Mouse (Mus musculus): ENCODE results near the gene Tmem233. TPM values are rescaled to one million over a fixed set of nuclear protein-coding genes. Genes with fewer than 3 reads are reported as not detected.

The Tmem233 gene
- polyA plus RNA-seq, 1 experiment from 2014 or later = not detected

DNA sequence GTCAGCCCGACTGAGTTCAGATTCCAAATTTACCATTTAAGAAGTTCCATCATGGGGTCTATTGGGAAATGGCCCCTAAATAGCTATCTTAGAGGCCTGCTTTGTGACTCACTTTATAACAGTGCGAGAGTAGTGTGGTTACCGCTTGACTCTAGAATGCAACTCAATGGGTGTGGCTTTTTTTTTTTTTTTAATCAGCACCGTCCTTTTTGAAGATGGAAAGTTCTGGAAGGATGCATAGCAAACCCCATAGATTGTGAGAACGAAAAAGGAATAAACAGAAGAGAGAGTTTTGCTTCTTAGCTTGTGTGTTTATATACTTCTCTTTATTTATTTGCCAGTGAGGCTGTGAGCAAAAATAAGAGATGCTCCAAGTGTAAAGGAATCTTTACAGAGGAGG, 56.9 kb downstream of the Tmem233 start:
- Histone ChIP-seq H3K9ac (no peak overlapping the region), H3K36me3 (peaks cover 14% of the 10 kb centered on the region), H3K4me2 (replicated peaks) (no peak overlapping the region), H3K27me3 (peaks cover 11% of the 10 kb centered on the region), H3K4me3 (no peak overlapping the region), H3K9me3 (no peaks in the 10 kb centered on the region), H3K27ac (no peak overlapping the region), H3K4me1 (peaks cover 19% of the 10 kb centered on the region)
- WGBS = 91% methylated on average over 5 of the region's 5 CpGs
- ATAC-seq (ENCODE audit: low FRiP score, low read depth) = no peak

- Histone ChIP-seq H3K4me1 (peaks cover 19% of the 10 kb centered on the region), H3K27me3 (no peaks in the 10 kb centered on the region), H3K9me3 (no peaks in the 10 kb centered on the region), H3K36me3 (peaks cover 32% of the 10 kb centered on the region), H3K4me2 (replicated peaks) (peak within 1 kb of the TSS; percentile 84), H3K9ac (peak within 1 kb of the TSS; percentile 89), H3K27ac (peak within 1 kb of the TSS; percentile 87), H3K4me3 (peak within 1 kb of the TSS; percentile 84)
- under 1% methylated on average over 46 of the region's 46 CpGs for WGBS
- ATAC-seq (ENCODE audit: low FRiP score, low read depth) = peak; percentile 98
These were observed 58.7 kb downstream of the Tmem233 start, which contains the start of gene Prkab1 for GRCm38 (mm10) chr5:116024327-116024739. TSS of gene Prkab1 (minus strand) at chr5:116024508.

DNA sequence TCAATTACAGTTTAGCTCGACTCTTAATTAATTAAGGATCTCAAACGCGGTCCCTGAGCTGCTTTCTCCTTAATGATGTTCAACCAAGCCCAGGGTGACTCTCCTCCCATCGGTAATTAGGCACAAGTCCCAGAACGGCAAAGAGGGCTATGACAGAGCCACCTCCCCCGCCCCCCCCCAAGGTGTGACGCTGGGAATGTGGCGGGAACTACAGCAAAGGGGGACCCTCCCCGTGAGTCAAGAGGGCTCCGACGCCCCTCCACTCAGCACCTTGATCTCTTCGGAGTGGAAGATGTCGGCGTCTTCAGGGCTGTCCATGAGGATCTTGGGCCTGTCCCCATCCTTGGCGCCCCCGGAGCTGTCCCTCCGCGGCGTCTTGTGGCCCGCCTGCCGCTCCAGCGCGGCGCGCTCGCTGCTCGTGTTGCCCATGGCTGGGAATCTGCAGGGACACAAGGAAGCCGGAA, 59.2 kb downstream of the Tmem233 start:
- WGBS = under 1% methylated on average over 28 of the region's 28 CpGs
- H3K4me3 ChIP-seq = peak overlapping the region; percentile 84
- peaks cover 19% of the 10 kb centered on the region for H3K4me1 ChIP-seq
- H3K27ac ChIP-seq = peak overlapping the region; percentile 87
- peak overlapping the region; percentile 89 for H3K9ac ChIP-seq
- peak overlapping the region; percentile 84 for H3K4me2 ChIP-seq (replicated peaks)
- H3K36me3 ChIP-seq = peaks cover 37% of the 10 kb centered on the region
- H3K9me3 ChIP-seq = no peaks in the 10 kb centered on the region
- no peaks in the 10 kb centered on the region for H3K27me3 ChIP-seq
- ATAC-seq (ENCODE audit: low FRiP score, low read depth) = peak; percentile 64

DNA sequence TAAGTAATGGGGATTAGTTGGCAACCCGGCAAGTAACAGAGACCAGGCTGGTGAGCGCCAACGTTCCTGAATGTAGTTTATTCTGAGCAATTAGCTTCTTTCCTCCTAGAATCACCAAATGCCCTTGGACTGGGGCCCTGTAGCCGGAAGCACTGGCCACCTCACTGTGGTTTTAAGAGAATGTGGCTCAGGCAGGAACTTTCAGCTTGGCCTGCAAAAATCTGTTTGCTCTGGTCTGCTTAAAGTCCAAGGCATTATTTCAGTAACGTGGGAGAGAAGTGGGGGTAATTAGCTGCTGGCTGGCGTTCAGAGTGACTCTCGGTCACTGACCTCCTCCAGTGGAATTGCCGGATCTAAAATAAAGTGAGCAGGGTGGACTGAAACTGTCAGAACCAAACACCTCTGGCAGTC, 59.8 kb downstream of the Tmem233 start:
- Histone ChIP-seq H3K27ac (peak overlapping the region; percentile 87; the same call in 1 of the 2 replicates), H3K9ac (peak overlapping the region; percentile 89), H3K4me3 (peak overlapping the region; percentile 84), H3K27me3 (no peaks in the 10 kb centered on the region), H3K4me2 (replicated peaks) (peak overlapping the region; percentile 84), H3K4me1 (peaks cover 19% of the 10 kb centered on the region), H3K9me3 (no peaks in the 10 kb centered on the region), H3K36me3 (peaks cover 43% of the 10 kb centered on the region)
- WGBS = 11% methylated on average over 8 of the region's 8 CpGs
- ATAC-seq (ENCODE audit: low FRiP score, low read depth) = no peak

- H3K36me3 ChIP-seq = peaks cover 48% of the 10 kb centered on the region
- H3K9ac ChIP-seq = peak overlapping the region; percentile 89
- H3K4me2 ChIP-seq (replicated peaks) = peak overlapping the region; percentile 84
- ATAC-seq (ENCODE audit: low FRiP score, low read depth) = no peak
- no peaks in the 10 kb centered on the region for H3K27me3 ChIP-seq
- H3K27ac ChIP-seq = no peak overlapping the region
- peaks cover 19% of the 10 kb centered on the region for H3K4me1 ChIP-seq
- no peaks in the 10 kb centered on the region for H3K9me3 ChIP-seq
- WGBS = 84% methylated on average over 7 of the region's 7 CpGs
- peak overlapping the region; percentile 84 for H3K4me3 ChIP-seq
These were observed 60.3 kb downstream of the Tmem233 start for GRCm38 (mm10) chr5:116022658-116023200.

GRCm38 (mm10) chr5:116022131-116022530, 60.9 kb downstream of the Tmem233 start:
- 92% methylated on average over 12 of the region's 12 CpGs for WGBS
- Histone ChIP-seq H3K9ac (peak overlapping the region; percentile 13; the same call in 1 of the 2 replicates), H3K4me1 (peaks cover 19% of the 10 kb centered on the region), H3K27me3 (no peaks in the 10 kb centered on the region), H3K4me3 (peak overlapping the region; percentile 84), H3K27ac (no peak overlapping the region), H3K36me3 (peaks cover 54% of the 10 kb centered on the region), H3K9me3 (no peaks in the 10 kb centered on the region), H3K4me2 (replicated peaks) (peak overlapping the region; percentile 84)
- no peak for ATAC-seq (ENCODE audit: low FRiP score, low read depth)

DNA sequence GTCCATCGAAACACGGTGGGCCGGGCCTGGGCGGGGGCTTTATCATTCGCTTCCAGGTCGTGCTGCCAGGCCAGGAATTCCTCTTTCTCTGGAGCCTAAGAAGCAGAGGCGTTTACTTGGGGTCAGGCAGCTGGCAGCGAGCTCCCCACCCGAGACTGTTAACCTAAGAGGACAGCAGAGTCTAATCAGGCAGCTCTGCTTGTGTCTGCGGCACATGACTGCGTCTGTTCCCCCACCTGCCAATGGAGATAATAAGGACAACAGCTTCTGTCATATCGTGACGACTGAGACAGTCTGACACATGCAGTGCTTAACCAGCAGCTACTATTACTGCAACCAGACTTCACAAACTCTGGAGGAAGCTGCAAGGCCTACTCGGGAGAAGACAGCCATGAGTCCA, 61.5 kb downstream of the Tmem233 start:
- Histone ChIP-seq H3K9me3 (no peaks in the 10 kb centered on the region), H3K27ac (no peak overlapping the region), H3K36me3 (peaks cover 60% of the 10 kb centered on the region), H3K4me3 (no peak overlapping the region), H3K4me1 (peaks cover 19% of the 10 kb centered on the region), H3K9ac (no peak overlapping the region), H3K4me2 (replicated peaks) (no peak overlapping the region), H3K27me3 (no peaks in the 10 kb centered on the region)
- ATAC-seq (ENCODE audit: low FRiP score, low read depth) = no peak
- 84% methylated on average over 14 of the region's 14 CpGs for WGBS

- Histone ChIP-seq H3K4me2 (replicated peaks) (no peak overlapping the region), H3K4me1 (peaks cover 19% of the 10 kb centered on the region), H3K36me3 (peaks cover 81% of the 10 kb centered on the region), H3K27ac (no peak overlapping the region), H3K27me3 (no peaks in the 10 kb centered on the region), H3K9me3 (no peaks in the 10 kb centered on the region), H3K4me3 (no peak overlapping the region), H3K9ac (no peak overlapping the region)
- ATAC-seq (ENCODE audit: low FRiP score, low read depth) = no peak
- WGBS = 68% methylated on average over 11 of the region's 11 CpGs
These were observed 63.7 kb downstream of the Tmem233 start for GRCm38 (mm10) chr5:116019371-116019770.

DNA sequence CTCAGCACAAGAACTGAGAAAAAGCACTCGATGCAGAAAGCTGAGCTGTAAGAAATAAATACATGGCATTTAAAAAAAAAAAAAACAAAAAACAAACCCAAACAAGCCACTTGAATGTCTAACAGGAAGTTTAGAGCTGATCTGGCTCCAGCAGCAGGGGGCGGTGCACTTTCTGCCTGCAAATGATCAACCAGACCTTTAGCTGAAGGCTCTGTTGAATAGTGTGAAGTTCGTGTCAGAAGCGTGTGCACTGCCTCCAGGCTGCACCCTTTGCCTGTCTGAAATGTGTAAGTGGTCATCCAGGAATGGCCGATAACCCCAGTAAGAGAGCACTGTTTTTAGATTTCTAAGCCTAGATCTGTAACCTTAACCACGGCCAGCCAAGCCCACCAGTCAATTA, 64.3 kb downstream of the Tmem233 start:
- no peak overlapping the region for H3K4me2 ChIP-seq (replicated peaks)
- H3K27ac ChIP-seq = no peak overlapping the region
- no peaks in the 10 kb centered on the region for H3K27me3 ChIP-seq
- 80% methylated on average over 6 of the region's 6 CpGs for WGBS
- no peaks in the 10 kb centered on the region for H3K9me3 ChIP-seq
- H3K4me3 ChIP-seq = no peak overlapping the region
- H3K36me3 ChIP-seq = peaks cover 87% of the 10 kb centered on the region
- no peak overlapping the region for H3K9ac ChIP-seq
- ATAC-seq (ENCODE audit: low FRiP score, low read depth) = no peak
- H3K4me1 ChIP-seq = peaks cover 19% of the 10 kb centered on the region

- H3K27me3 ChIP-seq = no peaks in the 10 kb centered on the region
- H3K9me3 ChIP-seq = no peaks in the 10 kb centered on the region
- ATAC-seq (ENCODE audit: low FRiP score, low read depth) = no peak
- peaks cover 16% of the 10 kb centered on the region for H3K4me1 ChIP-seq
- 0 out of 2 replicates have a peak overlapping the region, but pooled peaks have one; percentile 9 for H3K9ac ChIP-seq
- WGBS = 87% methylated on average over 9 of the region's 9 CpGs
- H3K4me3 ChIP-seq = no peak overlapping the region
- peaks cover 93% of the 10 kb centered on the region for H3K36me3 ChIP-seq
- no peak overlapping the region for H3K27ac ChIP-seq
- H3K4me2 ChIP-seq (replicated peaks) = no peak overlapping the region
These were observed 64.8 kb downstream of the Tmem233 start for GRCm38 (mm10) chr5:116018196-116018595.

- Histone ChIP-seq H3K4me3 (no peak overlapping the region), H3K36me3 (peaks cover 98% of the 10 kb centered on the region), H3K27ac (no peak overlapping the region), H3K9ac (no peak overlapping the region), H3K27me3 (no peaks in the 10 kb centered on the region), H3K4me2 (replicated peaks) (no peak overlapping the region), H3K9me3 (no peaks in the 10 kb centered on the region), H3K4me1 (peaks cover 7% of the 10 kb centered on the region)
- no peak for ATAC-seq (ENCODE audit: low FRiP score, low read depth)
- 93% methylated on average over 8 of the region's 8 CpGs for WGBS
These were observed 65.7 kb downstream of the Tmem233 start for GRCm38 (mm10) chr5:116017391-116017790.

DNA sequence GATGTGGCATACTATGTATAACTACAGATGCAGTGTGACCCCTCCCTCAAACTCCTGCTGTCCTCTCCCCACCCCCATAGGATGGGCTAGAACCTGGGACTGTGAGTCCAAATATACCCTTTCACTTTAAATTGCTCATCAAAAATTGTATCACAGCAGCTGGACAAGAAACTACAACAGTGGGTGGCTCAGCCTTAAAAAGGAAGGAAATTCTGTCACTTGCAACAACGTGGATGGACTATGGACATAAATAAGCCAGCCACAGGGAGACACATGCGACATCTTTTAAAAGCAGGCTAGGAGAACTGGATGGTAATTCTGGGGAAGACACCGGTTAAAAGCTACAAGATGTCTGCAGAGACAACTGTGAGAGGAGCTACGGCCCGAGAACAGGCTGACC, 66.5 kb downstream of the Tmem233 start:
- Histone ChIP-seq H3K27me3 (no peaks in the 10 kb centered on the region), H3K9me3 (no peaks in the 10 kb centered on the region), H3K4me1 (no peaks in the 10 kb centered on the region), H3K36me3 (peaks cover 90% of the 10 kb centered on the region), H3K4me2 (replicated peaks) (no peak overlapping the region), H3K27ac (no peak overlapping the region), H3K4me3 (no peak overlapping the region), H3K9ac (no peak overlapping the region)
- no peak for ATAC-seq (ENCODE audit: low FRiP score, low read depth)
- 95% methylated on average over 5 of the region's 5 CpGs for WGBS

DNA sequence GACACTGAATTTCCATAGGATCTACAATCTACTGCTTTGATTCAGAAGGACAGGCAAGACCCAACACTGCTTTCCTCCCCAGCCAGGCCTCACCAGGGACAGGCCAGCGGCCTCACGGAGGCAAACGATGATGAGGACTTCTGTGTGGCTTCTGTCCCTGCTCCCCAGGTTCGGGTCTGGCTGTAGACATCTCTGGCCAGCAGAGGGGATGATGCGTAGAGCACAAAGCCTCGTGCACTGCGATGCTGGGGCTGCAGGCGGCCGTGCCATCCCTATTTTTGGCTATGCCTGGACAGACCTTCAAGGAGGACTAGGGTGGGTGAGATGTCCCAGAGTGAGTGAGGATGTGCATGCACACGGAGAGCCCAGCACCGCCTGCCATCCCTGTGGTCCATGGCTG, 68.8 kb downstream of the Tmem233 start:
- Histone ChIP-seq H3K9ac (no peak overlapping the region), H3K4me3 (no peak overlapping the region), H3K9me3 (no peaks in the 10 kb centered on the region), H3K4me2 (replicated peaks) (no peak overlapping the region), H3K27ac (no peak overlapping the region), H3K36me3 (peaks cover 67% of the 10 kb centered on the region), H3K27me3 (no peaks in the 10 kb centered on the region), H3K4me1 (0 out of 2 replicates have a peak, but pooled peaks cover under 1% of the 10 kb centered on the region)
- WGBS = 93% methylated on average over 11 of the region's 11 CpGs
- ATAC-seq (ENCODE audit: low FRiP score, low read depth) = no peak

Data from limb, embryonic 13.5 days (tissue).